Mouse (Mus musculus): ENCODE measurements around the gene Gm20708. TPM values are rescaled to one million over a fixed set of nuclear protein-coding genes. Genes with fewer than 3 reads are reported as not detected.
"Not testable (repeated sequence)": the region's sequence is repeated elsewhere in the genome, so short reads cannot be mapped to it uniquely, and the experiment has no call there.

Gene Gm20708
- polyA plus RNA-seq, 1 experiment, result not detected

- Histone ChIP-seq H3K4me3 (replicated peaks) (no peak overlapping the region), H3K36me3 (replicated peaks; ENCODE audit: low read length) (peaks cover 20% of the 10 kb centered on the region), H3K4me1 (peaks cover 34% of the 10 kb centered on the region), H3K9me3 (no peaks in the 10 kb centered on the region), H3K27me3 (replicated peaks) (peaks cover 2% of the 10 kb centered on the region)
- TF ChIP-seq FLI1 (IDR thresholded peaks at IDR 0.05; ENCODE audit: low read length), result no peak
- TF ChIP-seq GATA1 (IDR thresholded peaks at IDR 0.05; ENCODE audit: borderline replicate concordance, low read length), result no peak
These were observed 6.2 kb upstream of the Gm20708 start for GRCm38 (mm10) chr11:117803166-117803688.

DNA sequence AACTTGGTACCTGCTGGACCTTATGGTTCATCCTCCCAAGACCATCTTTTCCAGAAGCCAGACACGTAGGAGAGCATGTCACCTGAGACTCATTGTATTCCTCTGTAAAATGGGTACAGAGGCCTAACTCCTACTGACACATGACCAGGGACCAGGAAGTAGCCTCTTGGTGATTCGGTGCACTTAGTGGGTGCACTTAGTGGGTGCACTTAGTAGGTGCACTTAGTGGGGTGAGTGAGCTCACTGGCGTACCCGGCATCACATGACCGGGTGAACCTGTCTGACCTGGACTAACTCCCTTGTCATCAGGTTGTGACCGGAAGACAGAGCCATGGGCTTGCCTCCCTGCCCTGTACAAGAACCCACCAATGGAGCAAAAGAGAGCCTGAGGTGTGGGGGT, 2.7 kb upstream of the Gm20708 start:
- Histone ChIP-seq H3K9me3 (no peaks in the 10 kb centered on the region), H3K36me3 (replicated peaks; ENCODE audit: low read length) (peaks cover 25% of the 10 kb centered on the region), H3K27me3 (replicated peaks) (peaks cover 2% of the 10 kb centered on the region), H3K4me3 (replicated peaks) (no peak overlapping the region), H3K4me1 (peaks cover 39% of the 10 kb centered on the region)
- TF ChIP-seq FLI1 (IDR thresholded peaks at IDR 0.05; ENCODE audit: low read length), result no peak
- TF ChIP-seq GATA1 (IDR thresholded peaks at IDR 0.05; ENCODE audit: borderline replicate concordance, low read length), result no peak

- H3K9me3 ChIP-seq, result no peaks in the 10 kb centered on the region
- peaks cover 65% of the 10 kb centered on the region for H3K4me1 ChIP-seq
These were observed 1.1 kb downstream of the Gm20708 start for GRCm38 (mm10) chr11:117810401-117811046.

DNA sequence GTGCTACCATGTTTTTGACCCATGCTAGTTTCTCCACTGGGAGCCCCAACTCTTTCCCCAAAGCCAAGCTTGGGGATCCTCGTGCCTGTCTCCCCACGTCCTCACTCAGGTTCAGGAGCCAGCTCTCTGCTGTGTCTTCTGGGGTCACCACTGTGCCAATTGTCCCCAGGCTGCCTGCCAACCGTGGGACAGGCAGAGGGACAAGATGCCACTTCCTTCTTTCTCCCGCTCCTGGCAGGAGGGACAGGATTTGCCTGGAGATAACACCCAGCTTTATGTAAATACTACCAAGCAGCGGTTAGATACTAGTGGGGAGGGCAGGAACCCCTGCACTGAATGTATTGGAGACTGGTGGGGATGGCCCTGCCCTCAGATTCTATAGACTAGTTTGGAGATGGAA, 4.4 kb downstream of the Gm20708 start:
- Histone ChIP-seq H3K4me3 (replicated peaks) (no peak overlapping the region), H3K36me3 (replicated peaks; ENCODE audit: low read length) (peaks cover 73% of the 10 kb centered on the region), H3K27me3 (replicated peaks) (no peaks in the 10 kb centered on the region), H3K9me3 (no peaks in the 10 kb centered on the region), H3K4me1 (peaks cover 71% of the 10 kb centered on the region)
- TF ChIP-seq GATA1 (IDR thresholded peaks at IDR 0.05; ENCODE audit: borderline replicate concordance, low read length) (no peak), FLI1 (IDR thresholded peaks at IDR 0.05; ENCODE audit: low read length) (no peak)

More at GRCm38 (mm10) chr11:117810401-117811046, 1.1 kb downstream of the Gm20708 start:
- Histone ChIP-seq H3K36me3 (replicated peaks; ENCODE audit: low read length) (peaks cover 55% of the 10 kb centered on the region), H3K4me3 (replicated peaks) (peak overlapping the region; percentile 97), H3K27me3 (replicated peaks) (peaks cover 2% of the 10 kb centered on the region)
- TF ChIP-seq GATA1 (IDR thresholded peaks at IDR 0.05; ENCODE audit: borderline replicate concordance, low read length), result no peak
- TF ChIP-seq FLI1 (IDR thresholded peaks at IDR 0.05; ENCODE audit: low read length), result no peak

DNA sequence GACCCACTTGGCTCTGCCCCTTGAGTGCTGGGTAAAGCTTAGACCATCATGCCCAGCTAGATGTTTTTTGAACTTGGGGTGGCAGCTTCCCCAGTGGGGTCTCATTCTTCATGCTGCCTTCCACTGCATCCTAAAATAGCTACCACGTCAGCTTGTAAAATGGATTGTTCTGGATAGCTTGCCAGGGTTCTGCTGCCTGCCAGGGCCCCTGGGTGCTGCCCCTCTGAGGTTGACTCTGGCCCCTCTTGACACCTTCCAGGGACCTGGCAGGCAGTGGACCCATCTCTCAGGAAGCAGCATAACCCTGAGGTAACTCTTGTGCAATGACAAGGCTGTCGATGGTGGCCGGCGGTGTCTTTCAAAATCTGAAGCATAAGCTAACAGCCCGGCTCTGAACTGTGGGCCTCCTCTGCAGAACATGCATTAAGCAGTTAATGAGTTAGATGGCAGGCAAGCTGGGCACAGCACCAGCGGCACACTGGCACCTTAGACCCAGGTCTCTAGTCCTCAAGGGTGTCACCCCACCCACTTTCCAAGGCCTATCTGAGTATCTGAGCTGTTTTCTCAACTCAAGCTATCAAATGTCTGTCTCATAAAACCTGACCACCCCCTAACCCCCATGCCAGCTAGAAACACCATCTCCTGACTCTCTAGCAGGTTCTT, 5.4 kb downstream of the Gm20708 start:
- TF ChIP-seq FLI1 (IDR thresholded peaks at IDR 0.05; ENCODE audit: low read length) (no peak), GATA1 (IDR thresholded peaks at IDR 0.05; ENCODE audit: borderline replicate concordance, low read length) (no peak)
- Histone ChIP-seq H3K36me3 (replicated peaks; ENCODE audit: low read length) (peaks cover 82% of the 10 kb centered on the region), H3K27me3 (replicated peaks) (no peaks in the 10 kb centered on the region), H3K9me3 (no peaks in the 10 kb centered on the region), H3K4me3 (replicated peaks) (no peak overlapping the region), H3K4me1 (peaks cover 66% of the 10 kb centered on the region)

- Histone ChIP-seq H3K36me3 (replicated peaks; ENCODE audit: low read length) (peaks cover 91% of the 10 kb centered on the region), H3K4me1 (peaks cover 57% of the 10 kb centered on the region)
- H3K27me3 ChIP-seq (replicated peaks), result not testable (repeated sequence)
These were observed 6.4 kb downstream of the Gm20708 start for GRCm38 (mm10) chr11:117815850-117816249.

DNA sequence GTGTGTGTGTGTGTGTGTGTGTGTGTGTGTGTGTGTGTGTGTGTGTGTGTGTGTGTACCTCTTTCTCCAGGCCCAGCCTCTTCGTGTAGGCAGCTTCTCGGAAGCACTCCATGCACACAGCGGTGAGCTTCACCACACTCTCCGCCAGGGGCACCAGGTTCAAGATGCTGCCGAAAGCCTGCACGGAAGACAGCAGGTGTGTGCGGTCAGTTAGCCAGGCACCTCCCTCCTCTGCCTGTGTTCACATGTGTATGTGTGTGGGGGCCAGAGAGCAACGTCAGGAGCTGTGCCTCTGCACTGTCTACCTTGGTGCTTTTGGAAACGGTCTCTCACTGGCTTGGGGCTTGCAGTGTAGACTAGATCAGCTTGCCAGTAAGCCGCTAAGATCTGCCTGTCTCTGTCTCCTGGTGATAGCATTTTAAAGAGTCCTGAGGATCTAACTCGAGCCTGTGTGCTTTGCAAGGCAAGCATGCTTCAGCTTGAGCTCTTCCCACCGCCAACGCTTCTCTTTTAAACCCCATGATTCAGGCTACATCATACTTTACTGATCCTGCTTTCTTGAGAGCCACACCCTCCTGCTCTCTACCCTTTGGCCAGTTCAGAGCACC, 7.0 kb downstream of the Gm20708 start:
- H3K36me3 ChIP-seq (replicated peaks; ENCODE audit: low read length), result peaks cover 94% of the 10 kb centered on the region
- H3K9me3 ChIP-seq, result no peaks in the 10 kb centered on the region

More at GRCm38 (mm10) chr11:117815850-117816249, 6.4 kb downstream of the Gm20708 start:
- H3K9me3 ChIP-seq; H3K4me3 ChIP-seq (replicated peaks): not testable (repeated sequence)

GRCm38 (mm10) chr11:117819095-117819494, 9.6 kb downstream of the Gm20708 start:
- Histone ChIP-seq H3K36me3 (replicated peaks; ENCODE audit: low read length) (peaks cover 95% of the 10 kb centered on the region), H3K4me3 (replicated peaks) (no peak overlapping the region), H3K9me3 (no peaks in the 10 kb centered on the region), H3K27me3 (replicated peaks) (peaks cover 2% of the 10 kb centered on the region), H3K4me1 (peaks cover 48% of the 10 kb centered on the region)
- TF ChIP-seq GATA1 (IDR thresholded peaks at IDR 0.05; ENCODE audit: borderline replicate concordance, low read length), result no peak
- TF ChIP-seq FLI1 (IDR thresholded peaks at IDR 0.05; ENCODE audit: low read length), result no peak

More for the DNA sequence above, 7.0 kb downstream of the Gm20708 start:
- no peaks in the 10 kb centered on the region for H3K27me3 ChIP-seq (replicated peaks)
- peaks cover 56% of the 10 kb centered on the region for H3K4me1 ChIP-seq
- TF ChIP-seq FLI1 (IDR thresholded peaks at IDR 0.05; ENCODE audit: low read length) (no peak), GATA1 (IDR thresholded peaks at IDR 0.05; ENCODE audit: borderline replicate concordance, low read length) (no peak)
- peak overlapping the region; percentile 40 for H3K4me3 ChIP-seq (replicated peaks)

DNA sequence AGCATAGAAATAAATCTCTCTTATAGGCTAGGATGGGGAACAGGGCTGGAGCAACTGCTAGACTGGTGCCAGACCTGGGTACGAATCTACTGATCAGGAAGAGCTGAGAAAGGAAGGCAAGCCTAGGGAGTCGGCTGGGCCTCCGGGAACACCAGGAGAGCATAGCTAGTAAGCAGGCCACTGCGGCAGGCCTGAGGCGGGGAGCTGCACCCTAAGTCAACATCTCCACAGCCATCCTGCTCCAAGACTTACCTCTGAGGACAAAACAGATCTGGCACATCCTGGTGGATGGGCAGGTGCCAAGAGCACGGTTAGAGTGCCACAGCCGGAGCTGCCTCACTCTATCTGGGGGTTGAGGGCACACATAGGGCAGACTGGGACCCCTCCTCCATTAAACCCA, 10.7 kb downstream of the Gm20708 start:
- peaks cover 84% of the 10 kb centered on the region for H3K36me3 ChIP-seq (replicated peaks; ENCODE audit: low read length)
- peaks cover 48% of the 10 kb centered on the region for H3K4me1 ChIP-seq
- TF ChIP-seq GATA1 (IDR thresholded peaks at IDR 0.05; ENCODE audit: borderline replicate concordance, low read length) (no peak), FLI1 (IDR thresholded peaks at IDR 0.05; ENCODE audit: low read length) (no peak)
- no peak overlapping the region for H3K4me3 ChIP-seq (replicated peaks)
- no peaks in the 10 kb centered on the region for H3K9me3 ChIP-seq
- H3K27me3 ChIP-seq (replicated peaks), result peaks cover 2% of the 10 kb centered on the region

GRCm38 (mm10) chr11:117821868-117822267, 12.4 kb downstream of the Gm20708 start:
- H3K27me3 ChIP-seq (replicated peaks), result peaks cover 14% of the 10 kb centered on the region
- TF ChIP-seq FLI1 (IDR thresholded peaks at IDR 0.05; ENCODE audit: low read length) (no peak), GATA1 (IDR thresholded peaks at IDR 0.05; ENCODE audit: borderline replicate concordance, low read length) (no peak)
- H3K4me1 ChIP-seq, result peaks cover 55% of the 10 kb centered on the region
- H3K36me3 ChIP-seq (replicated peaks; ENCODE audit: low read length), result peaks cover 69% of the 10 kb centered on the region
- H3K4me3 ChIP-seq (replicated peaks), result no peak overlapping the region
- no peaks in the 10 kb centered on the region for H3K9me3 ChIP-seq
